Mouse (Mus musculus) heart, embryonic 13.5 days (tissue): ENCODE results near the gene Il11ra1. TPM values are rescaled to one million over a fixed set of nuclear protein-coding genes. Genes with fewer than 3 reads are reported as not detected.

Source experiments
- ATAC-seq: fragments of 200-750 bp; cut with Nextera tagmentation; 2 replicates; pipeline ENCODE4 v1.8.0; 2017; ENCODE audit warnings: moderate TSS enrichment; ENCODE audit not compliant: insufficient number of reproducible peaks, low FRiP score, low TSS enrichment; ENCODE audit errors: extremely low read depth
- H3K27ac ChIP-seq: fragments of 300-500 bp; sonication (generic); replicated peaks from 2 replicates; pipeline ENCODE4 v1.5.1; 2015; ENCODE audit warnings: moderate library complexity, mild to moderate bottlenecking, inconsistent platforms
- H3K27me3 ChIP-seq: fragments of 300-500 bp; sonication (generic); replicated peaks from 2 replicates; pipeline ENCODE4 v1.6.1; 2015; ENCODE audit warnings: mild to moderate bottlenecking, inconsistent platforms
- H3K36me3 ChIP-seq: fragments of 300-500 bp; sonication (generic); 2 replicates; pipeline ENCODE4 v1.6.1; 2015; ENCODE audit warnings: mild to moderate bottlenecking, inconsistent platforms
- H3K4me1 ChIP-seq: fragments of 300-500 bp; sonication (generic); 2 replicates; pipeline ENCODE4 v1.6.1; 2015; ENCODE audit warnings: inconsistent platforms
- H3K4me2 ChIP-seq: fragments of 300-500 bp; sonication (generic); 2 replicates; pipeline ENCODE4 v1.6.1; 2015; ENCODE audit warnings: inconsistent platforms, mild to moderate bottlenecking, moderate library complexity
- H3K4me3 ChIP-seq: fragments of 300-500 bp; sonication (generic); 2 replicates; pipeline ENCODE4 v1.5.1; 2015; ENCODE audit warnings: moderate library complexity, mild to moderate bottlenecking, inconsistent platforms
- H3K9ac ChIP-seq: fragments of 300-500 bp; sonication (generic); 2 replicates; pipeline ENCODE4 v1.6.1; 2015; ENCODE audit warnings: inconsistent platforms, mild to moderate bottlenecking, moderate library complexity
- H3K9me3 ChIP-seq: fragments of 300-500 bp; sonication (generic); 2 replicates; pipeline ENCODE4 v1.6.1; 2016; ENCODE audit warnings: inconsistent platforms
- WGBS: fragments of 180-500 bp; shearing (Covaris S2); methylation state at CpG from one replicate; pipeline ENCODE4 v1.1.7; 2015; ENCODE audit warnings: mixed read lengths; 5-methylcytosine and 5-hydroxymethylcytosine counted together
- polyA plus RNA-seq: library from polyadenylated mRNA; unstranded; fragments of >200 nt; fragmentation: Nextera tagmentation; extraction: Ambion mirVana; gene quantifications from 2 replicates; pipeline ENCODE4 v1.2.1, GENCODE M21; 2015

Gene Il11ra1
- polyA plus RNA-seq, 1 experiment from 2014 or later: 137 TPM

- Histone ChIP-seq H3K9ac (peak overlapping the region; percentile 97), H3K27ac (no peak overlapping the region), H3K4me3 (peak overlapping the region; percentile 85), H3K9me3 (no peaks in the 10 kb centered on the region), H3K4me2 (peak overlapping the region; percentile 95), H3K36me3 (peaks cover 34% of the 10 kb centered on the region), H3K4me1 (peaks cover 33% of the 10 kb centered on the region), H3K27me3 (peaks cover 11% of the 10 kb centered on the region)
- WGBS: 72% methylated on average over 16 of the region's 16 CpGs
- no peak for ATAC-seq
Observed at GRCm38 (mm10) chr4:41711705-41712375, 12.1 kb downstream of the Il11ra1 start.

GRCm38 (mm10) chr4:41712421-41713196 lies 12.8 kb downstream of the Il11ra1 start:
- Histone ChIP-seq H3K4me1 (peaks cover 27% of the 10 kb centered on the region), H3K27ac (peak overlapping the region; percentile 76), H3K9ac (peak overlapping the region; percentile 97), H3K9me3 (no peaks in the 10 kb centered on the region), H3K27me3 (peaks cover 6% of the 10 kb centered on the region; the same call in 1 of the 2 replicates), H3K36me3 (peaks cover 42% of the 10 kb centered on the region), H3K4me2 (peak overlapping the region; percentile 95), H3K4me3 (peak overlapping the region; percentile 85)
- 41% methylated on average over 31 of the region's 31 CpGs for WGBS
- no peak for ATAC-seq

GRCm38 (mm10) chr4:41713197-41714067 lies 13.6 kb downstream of the Il11ra1 start, which contains the start of gene Rpp25l:
Rpp25l (minus strand) TSS chr4:41713534.
- peak within 1 kb of the TSS; percentile 97 for H3K9ac ChIP-seq
- peak within 1 kb of the TSS; percentile 76 for H3K27ac ChIP-seq
- peaks cover 27% of the 10 kb centered on the region for H3K4me1 ChIP-seq
- WGBS: under 1% methylated on average over 61 of the region's 61 CpGs
- peaks cover 50% of the 10 kb centered on the region for H3K36me3 ChIP-seq
- ATAC-seq: peak; percentile 76
- no peaks in the 10 kb centered on the region for H3K9me3 ChIP-seq
- H3K4me3 ChIP-seq: peak within 1 kb of the TSS; percentile 85
- H3K27me3 ChIP-seq: 0 out of 2 replicates have a peak, but pooled peaks cover 3% of the 10 kb centered on the region
- peak within 1 kb of the TSS; percentile 95 for H3K4me2 ChIP-seq

- Histone ChIP-seq H3K9me3 (no peaks in the 10 kb centered on the region), H3K36me3 (peaks cover 59% of the 10 kb centered on the region), H3K4me1 (peaks cover 27% of the 10 kb centered on the region), H3K4me3 (peak overlapping the region; percentile 85), H3K27me3 (no peaks in the 10 kb centered on the region), H3K27ac (no peak overlapping the region), H3K4me2 (peak overlapping the region; percentile 95), H3K9ac (peak overlapping the region; percentile 97; the same call in 1 of the 2 replicates)
- 24% methylated on average over 8 of the region's 8 CpGs for WGBS
- no peak for ATAC-seq
Observed at GRCm38 (mm10) chr4:41714276-41714675, 14.5 kb downstream of the Il11ra1 start.

- H3K9me3 ChIP-seq: no peaks in the 10 kb centered on the region
- ATAC-seq: no peak
- H3K36me3 ChIP-seq: peaks cover 67% of the 10 kb centered on the region
- no peak overlapping the region for H3K27ac ChIP-seq
- peaks cover 27% of the 10 kb centered on the region for H3K4me1 ChIP-seq
- no peaks in the 10 kb centered on the region for H3K27me3 ChIP-seq
- no peak overlapping the region for H3K9ac ChIP-seq
- no peak overlapping the region for H3K4me2 ChIP-seq
- WGBS: 69% methylated on average over 8 of the region's 8 CpGs
- H3K4me3 ChIP-seq: no peak overlapping the region
Observed at GRCm38 (mm10) chr4:41715082-41715481, 15.3 kb downstream of the Il11ra1 start.

GRCm38 (mm10) chr4:41715596-41715995 lies 15.8 kb downstream of the Il11ra1 start:
- H3K36me3 ChIP-seq: peaks cover 68% of the 10 kb centered on the region
- no peak for ATAC-seq
- 88% methylated on average over 5 of the region's 5 CpGs for WGBS

GRCm38 (mm10) chr4:41716834-41717233 lies 17.0 kb downstream of the Il11ra1 start:
- H3K36me3 ChIP-seq: peaks cover 58% of the 10 kb centered on the region
- H3K9ac ChIP-seq: no peak overlapping the region
- no peak overlapping the region for H3K4me2 ChIP-seq
- ATAC-seq: no peak
- WGBS: 47% methylated on average over 6 of the region's 6 CpGs
- H3K27ac ChIP-seq: no peak overlapping the region
- H3K4me1 ChIP-seq: peaks cover 24% of the 10 kb centered on the region
- no peaks in the 10 kb centered on the region for H3K9me3 ChIP-seq
- no peaks in the 10 kb centered on the region for H3K27me3 ChIP-seq
- no peak overlapping the region for H3K4me3 ChIP-seq

More at GRCm38 (mm10) chr4:41715596-41715995, 15.8 kb downstream of the Il11ra1 start:
- Histone ChIP-seq H3K4me1 (peaks cover 27% of the 10 kb centered on the region), H3K9ac (no peak overlapping the region), H3K9me3 (no peaks in the 10 kb centered on the region), H3K4me3 (no peak overlapping the region), H3K4me2 (no peak overlapping the region), H3K27ac (no peak overlapping the region), H3K27me3 (no peaks in the 10 kb centered on the region)

- peak within 1 kb of the TSS; percentile 94 for H3K9ac ChIP-seq
- H3K9me3 ChIP-seq: no peaks in the 10 kb centered on the region
- H3K4me3 ChIP-seq: peak within 1 kb of the TSS; percentile 78
- peak; percentile 84 for ATAC-seq
- peaks cover 28% of the 10 kb centered on the region for H3K36me3 ChIP-seq
- WGBS: under 1% methylated on average over 27 of the region's 27 CpGs
- H3K27ac ChIP-seq: no peak within 1 kb of the TSS
- peaks cover 16% of the 10 kb centered on the region for H3K4me1 ChIP-seq
- peaks cover 46% of the 10 kb centered on the region for H3K27me3 ChIP-seq
- peak within 1 kb of the TSS; percentile 92 for H3K4me2 ChIP-seq
Observed at GRCm38 (mm10) chr4:41722918-41723351, 23.1 kb downstream of the Il11ra1 start, which contains the start of gene Dctn3. Dctn3 (minus strand) TSS chr4:41723170.

GRCm38 (mm10) chr4:41726826-41727621 lies 27.2 kb downstream of the Il11ra1 start:
- H3K9me3 ChIP-seq: no peaks in the 10 kb centered on the region
- 15% methylated on average over 20 of the region's 20 CpGs for WGBS
- H3K27ac ChIP-seq: no peak overlapping the region
- no peak overlapping the region for H3K4me3 ChIP-seq
- H3K9ac ChIP-seq: no peak overlapping the region
- H3K27me3 ChIP-seq: peaks cover 83% of the 10 kb centered on the region
- H3K4me1 ChIP-seq: peaks cover 20% of the 10 kb centered on the region
- H3K4me2 ChIP-seq: no peak overlapping the region
- no peaks in the 10 kb centered on the region for H3K36me3 ChIP-seq
- no peak for ATAC-seq

GRCm38 (mm10) chr4:41731052-41731765 lies 31.4 kb downstream of the Il11ra1 start, which contains the start of gene Arid3c:
Arid3c (minus strand) TSS chr4:41731142.
- ATAC-seq: no peak
- no peak within 1 kb of the TSS for H3K27ac ChIP-seq
- H3K4me1 ChIP-seq: peaks cover 9% of the 10 kb centered on the region
- no peaks in the 10 kb centered on the region for H3K36me3 ChIP-seq
- no peaks in the 10 kb centered on the region; the same call in 1 of the 2 replicates for H3K9me3 ChIP-seq
- H3K9ac ChIP-seq: peak within 1 kb of the TSS; percentile 72
- peaks cover 92% of the 10 kb centered on the region for H3K27me3 ChIP-seq
- WGBS: 2% methylated on average over 42 of the region's 50 CpGs
- H3K4me3 ChIP-seq: peak within 1 kb of the TSS; percentile 51
- H3K4me2 ChIP-seq: peak within 1 kb of the TSS; percentile 77
